Mouse (Mus musculus) forebrain, embryonic 13.5 days (tissue): ENCODE measurements at regions not wholly inside any gene's neighbourhood (a gene's known extent, or its start where the extent isn't known, plus 50 kb on each side); places are given as distances from the start of the nearest gene placed in this dataset.

Source experiments
- ATAC-seq: fragments of 200-750 bp; cut with Nextera tagmentation; 2 replicates; pipeline ENCODE4 v1.8.0; 2017
- H3K27ac ChIP-seq: fragments of 300-500 bp; sonication (generic); 2 replicates; pipeline ENCODE4 v1.5.1; 2015; ENCODE audit warnings: inconsistent platforms, mild to moderate bottlenecking, moderate library complexity
- H3K27me3 ChIP-seq: fragments of 300-500 bp; sonication (generic); 2 replicates; pipeline ENCODE4 v1.6.1; 2015; ENCODE audit warnings: mild to moderate bottlenecking, inconsistent platforms
- H3K36me3 ChIP-seq: fragments of 300-500 bp; sonication (generic); 2 replicates; pipeline ENCODE4 v1.6.1; 2015; ENCODE audit warnings: mild to moderate bottlenecking, inconsistent platforms; ENCODE audit not compliant: poor library complexity, severe bottlenecking
- H3K4me1 ChIP-seq: fragments of 300-500 bp; sonication (generic); 2 replicates; pipeline ENCODE4 v1.6.1; 2015; ENCODE audit warnings: inconsistent platforms
- H3K4me2 ChIP-seq: fragments of 300-500 bp; sonication (generic); 2 replicates; pipeline ENCODE4 v1.6.1; 2015; ENCODE audit warnings: inconsistent platforms, mild to moderate bottlenecking, moderate library complexity
- H3K4me3 ChIP-seq: fragments of 300-500 bp; sonication (generic); 2 replicates; pipeline ENCODE4 v1.5.1; 2015; ENCODE audit warnings: mild to moderate bottlenecking, inconsistent platforms
- H3K9ac ChIP-seq: fragments of 300-500 bp; sonication (generic); 2 replicates; pipeline ENCODE4 v1.6.1; 2015; ENCODE audit warnings: mild to moderate bottlenecking, inconsistent platforms
- H3K9me3 ChIP-seq: fragments of 300-500 bp; sonication (generic); replicated peaks from 2 replicates; pipeline ENCODE4 v1.6.1; 2016; ENCODE audit warnings: inconsistent platforms
- WGBS: fragments of 180-500 bp; shearing (Covaris S2); methylation state at CpG from one replicate; pipeline ENCODE4 v1.1.7; 2015; 5-methylcytosine and 5-hydroxymethylcytosine counted together

GRCm38 (mm10) chr6:143412721-143413120 lies 245.7 kb downstream of the Etnk1 start:
- no peaks in the 10 kb centered on the region for H3K36me3 ChIP-seq
- H3K4me2 ChIP-seq, result no peak overlapping the region
- no peak overlapping the region for H3K4me3 ChIP-seq
- no peak overlapping the region for H3K27ac ChIP-seq
- no peaks in the 10 kb centered on the region for H3K27me3 ChIP-seq
- no peaks in the 10 kb centered on the region for H3K4me1 ChIP-seq
- peaks cover 3% of the 10 kb centered on the region; the same call in 1 of the 2 replicates for H3K9me3 ChIP-seq
- 97% methylated on average over 6 of the region's 6 CpGs for WGBS
- no peak for ATAC-seq
- no peak overlapping the region for H3K9ac ChIP-seq

GRCm38 (mm10) chr6:143414590-143415382 lies 247.8 kb downstream of the Etnk1 start:
- H3K36me3 ChIP-seq, result no peaks in the 10 kb centered on the region
- no peak overlapping the region for H3K4me2 ChIP-seq
- no peak overlapping the region for H3K9ac ChIP-seq
- peak overlapping the region; percentile 14; the same call in 1 of the 2 replicates for H3K27ac ChIP-seq
- WGBS, result 88% methylated on average over 27 of the region's 27 CpGs
- H3K27me3 ChIP-seq, result no peaks in the 10 kb centered on the region
- H3K4me1 ChIP-seq, result no peaks in the 10 kb centered on the region
- no peak overlapping the region for H3K4me3 ChIP-seq
- H3K9me3 ChIP-seq, result peaks cover 3% of the 10 kb centered on the region; the same call in 1 of the 2 replicates
- ATAC-seq, result peak; percentile 51; the same call in 1 of the 2 replicates

- no peaks in the 10 kb centered on the region for H3K27me3 ChIP-seq
- no peak for ATAC-seq
- peaks cover 3% of the 10 kb centered on the region; the same call in 1 of the 2 replicates for H3K9me3 ChIP-seq
- H3K36me3 ChIP-seq, result no peaks in the 10 kb centered on the region
- no peak overlapping the region for H3K4me2 ChIP-seq
- H3K4me1 ChIP-seq, result no peaks in the 10 kb centered on the region
- H3K4me3 ChIP-seq, result no peak overlapping the region
- no peak overlapping the region for H3K9ac ChIP-seq
- WGBS, result 89% methylated on average over 12 of the region's 12 CpGs
- H3K27ac ChIP-seq, result peak overlapping the region; percentile 10; the same call in 1 of the 2 replicates
These were observed 248.4 kb downstream of the Etnk1 start for GRCm38 (mm10) chr6:143415383-143415778.

- no peak overlapping the region for H3K27ac ChIP-seq
- no peak overlapping the region for H3K4me2 ChIP-seq
- no peaks in the 10 kb centered on the region for H3K36me3 ChIP-seq
- ATAC-seq, result no peak
- H3K9me3 ChIP-seq, result peaks cover 3% of the 10 kb centered on the region; the same call in 1 of the 2 replicates
- no peaks in the 10 kb centered on the region for H3K4me1 ChIP-seq
- no peak overlapping the region for H3K4me3 ChIP-seq
- no peaks in the 10 kb centered on the region for H3K27me3 ChIP-seq
- 88% methylated on average over 7 of the region's 7 CpGs for WGBS
- H3K9ac ChIP-seq, result no peak overlapping the region
These were observed 252.9 kb downstream of the Etnk1 start for GRCm38 (mm10) chr6:143419872-143420271.

GRCm38 (mm10) chr6:143423026-143423425 lies 256.0 kb downstream of the Etnk1 start:
- WGBS, result 93% methylated on average over 14 of the region's 14 CpGs
- Histone ChIP-seq H3K36me3 (no peaks in the 10 kb centered on the region), H3K4me1 (no peaks in the 10 kb centered on the region), H3K4me2 (no peak overlapping the region), H3K27me3 (no peaks in the 10 kb centered on the region), H3K4me3 (no peak overlapping the region), H3K9ac (no peak overlapping the region), H3K9me3 (no peaks in the 10 kb centered on the region), H3K27ac (no peak overlapping the region)
- no peak for ATAC-seq

DNA sequence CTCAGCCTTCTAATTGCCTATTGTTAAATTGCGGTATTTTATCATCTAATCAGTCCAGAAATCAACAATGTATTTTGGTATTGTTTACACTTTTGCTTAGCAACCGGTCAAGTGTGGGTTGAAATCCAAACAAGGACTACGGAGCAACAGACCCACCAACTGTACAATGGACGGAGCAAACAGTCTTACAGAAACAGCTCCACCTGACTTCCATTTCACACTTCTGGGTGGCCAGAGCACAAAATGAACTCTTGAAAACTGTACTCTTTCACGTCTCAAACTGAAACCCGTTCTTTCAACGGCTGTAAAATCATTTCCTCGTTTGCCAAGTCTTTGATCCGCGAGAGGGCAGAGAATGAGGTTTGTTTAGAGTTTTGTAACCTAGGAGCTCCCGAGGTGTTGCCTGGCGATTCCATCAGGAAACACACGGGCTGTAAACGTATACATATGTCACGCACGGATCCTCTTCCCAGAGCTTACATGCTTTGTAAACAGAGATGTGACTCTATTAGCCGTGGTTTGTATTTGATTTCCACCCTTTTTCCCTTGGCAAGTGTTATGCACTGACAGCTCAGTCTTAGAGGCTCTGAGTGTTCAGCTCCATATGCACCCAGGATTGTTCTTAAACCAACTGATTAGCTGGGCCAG lies 258.3 kb downstream of the Etnk1 start:
- H3K4me1 ChIP-seq, result no peaks in the 10 kb centered on the region
- no peak overlapping the region for H3K4me3 ChIP-seq
- H3K36me3 ChIP-seq, result no peaks in the 10 kb centered on the region
- H3K9ac ChIP-seq, result no peak overlapping the region
- H3K9me3 ChIP-seq, result no peaks in the 10 kb centered on the region
- H3K27ac ChIP-seq, result no peak overlapping the region
- ATAC-seq, result no peak
- H3K4me2 ChIP-seq, result no peak overlapping the region
- H3K27me3 ChIP-seq, result no peaks in the 10 kb centered on the region
- WGBS, result 71% methylated on average over 17 of the region's 17 CpGs

- Histone ChIP-seq H3K4me3 (no peak overlapping the region), H3K4me2 (no peak overlapping the region), H3K27ac (no peak overlapping the region), H3K27me3 (no peaks in the 10 kb centered on the region), H3K36me3 (no peaks in the 10 kb centered on the region), H3K9ac (no peak overlapping the region), H3K4me1 (peaks cover 3% of the 10 kb centered on the region; the same call in 1 of the 2 replicates), H3K9me3 (no peaks in the 10 kb centered on the region)
- WGBS, result 92% methylated on average over 13 of the region's 13 CpGs
- no peak for ATAC-seq
These were observed 265.0 kb downstream of the Etnk1 start for GRCm38 (mm10) chr6:143431896-143432450.

DNA sequence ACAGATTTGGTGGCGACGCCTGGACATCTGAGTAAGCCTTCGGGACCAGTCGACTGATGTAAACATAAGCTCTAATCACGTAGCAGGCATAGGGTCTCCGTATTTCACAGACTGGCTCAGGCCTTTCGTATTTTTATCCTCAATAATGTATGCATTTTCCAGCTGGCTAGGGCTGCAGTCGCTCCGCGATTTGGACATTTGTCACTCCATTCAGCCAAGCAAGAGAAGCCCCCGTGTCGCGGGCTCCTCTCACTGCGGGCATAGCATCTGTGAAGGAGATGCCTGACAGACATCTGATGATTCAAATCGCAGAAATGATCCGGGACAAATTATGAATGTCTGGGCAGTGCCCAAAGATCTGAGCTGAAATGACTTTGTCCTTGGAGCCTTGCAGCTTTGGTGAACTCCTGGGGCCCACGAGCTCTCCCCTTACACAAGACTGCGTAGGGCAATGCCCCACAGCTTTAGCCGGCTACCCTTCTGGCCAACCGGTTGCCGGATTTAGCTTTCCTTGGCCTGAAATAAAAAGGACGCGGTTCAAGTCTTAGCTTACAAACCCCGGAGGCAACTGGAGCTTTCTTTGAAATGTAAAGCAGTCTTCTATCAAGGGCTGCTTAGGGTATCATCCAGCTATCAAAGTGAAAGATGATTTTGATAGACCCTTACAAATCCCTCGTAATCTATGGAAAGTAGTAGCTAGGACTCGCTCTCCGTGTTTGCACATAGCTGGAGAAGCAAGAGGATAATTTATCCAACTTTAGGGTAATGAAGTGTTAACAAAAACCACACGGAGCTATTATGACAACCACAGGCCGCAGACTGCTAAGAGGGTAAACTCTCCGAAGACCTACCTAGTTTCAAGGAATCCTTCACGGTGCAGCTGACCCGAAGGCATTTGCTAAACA lies 270.6 kb downstream of the Etnk1 start:
- Histone ChIP-seq H3K4me3 (no peak overlapping the region), H3K4me2 (peak overlapping the region; percentile 34), H3K9ac (no peak overlapping the region), H3K9me3 (no peaks in the 10 kb centered on the region), H3K36me3 (no peaks in the 10 kb centered on the region), H3K27me3 (no peaks in the 10 kb centered on the region), H3K27ac (peak overlapping the region; percentile 48), H3K4me1 (peaks cover 23% of the 10 kb centered on the region)
- 54% methylated on average over 32 of the region's 32 CpGs for WGBS
- ATAC-seq, result peak; percentile 52; the same call in 1 of the 2 replicates

GRCm38 (mm10) chr6:143438272-143438591 lies 271.2 kb downstream of the Etnk1 start:
- no peak overlapping the region for H3K4me3 ChIP-seq
- H3K4me2 ChIP-seq, result no peak overlapping the region
- H3K9me3 ChIP-seq, result no peaks in the 10 kb centered on the region
- H3K27ac ChIP-seq, result no peak overlapping the region
- no peak overlapping the region for H3K9ac ChIP-seq
- ATAC-seq, result peak; percentile 58; the same call in 1 of the 2 replicates
- no peaks in the 10 kb centered on the region for H3K27me3 ChIP-seq
- peaks cover 23% of the 10 kb centered on the region for H3K4me1 ChIP-seq
- H3K36me3 ChIP-seq, result no peaks in the 10 kb centered on the region
- WGBS, result 51% methylated on average over 5 of the region's 5 CpGs

DNA sequence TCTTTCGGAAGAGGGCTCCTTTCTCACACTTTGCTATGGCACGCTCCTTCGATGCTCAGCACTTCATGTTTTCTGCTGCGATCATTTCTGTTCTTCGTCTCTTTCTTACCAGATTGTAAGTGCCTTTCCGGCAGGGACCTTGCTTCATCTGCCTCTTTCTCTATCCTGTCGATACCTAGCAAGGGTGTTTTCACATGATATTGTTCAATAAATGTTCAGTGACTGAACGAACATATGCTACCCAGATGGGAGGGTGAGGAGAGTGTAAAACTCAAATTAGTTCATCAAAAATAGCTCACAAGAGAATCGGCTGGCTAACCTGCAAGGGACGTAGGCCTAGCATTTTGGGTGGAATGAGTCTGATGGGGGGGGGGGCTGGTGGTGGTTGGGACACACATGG lies 272.5 kb downstream of the Etnk1 start:
- Histone ChIP-seq H3K9me3 (no peaks in the 10 kb centered on the region), H3K27me3 (no peaks in the 10 kb centered on the region), H3K4me3 (no peak overlapping the region), H3K27ac (peak overlapping the region; percentile 11; the same call in 1 of the 2 replicates), H3K4me2 (no peak overlapping the region), H3K9ac (no peak overlapping the region), H3K4me1 (peaks cover 23% of the 10 kb centered on the region), H3K36me3 (no peaks in the 10 kb centered on the region)
- peak; percentile 31; the same call in 1 of the 2 replicates for ATAC-seq
- 86% methylated on average over 10 of the region's 10 CpGs for WGBS

DNA sequence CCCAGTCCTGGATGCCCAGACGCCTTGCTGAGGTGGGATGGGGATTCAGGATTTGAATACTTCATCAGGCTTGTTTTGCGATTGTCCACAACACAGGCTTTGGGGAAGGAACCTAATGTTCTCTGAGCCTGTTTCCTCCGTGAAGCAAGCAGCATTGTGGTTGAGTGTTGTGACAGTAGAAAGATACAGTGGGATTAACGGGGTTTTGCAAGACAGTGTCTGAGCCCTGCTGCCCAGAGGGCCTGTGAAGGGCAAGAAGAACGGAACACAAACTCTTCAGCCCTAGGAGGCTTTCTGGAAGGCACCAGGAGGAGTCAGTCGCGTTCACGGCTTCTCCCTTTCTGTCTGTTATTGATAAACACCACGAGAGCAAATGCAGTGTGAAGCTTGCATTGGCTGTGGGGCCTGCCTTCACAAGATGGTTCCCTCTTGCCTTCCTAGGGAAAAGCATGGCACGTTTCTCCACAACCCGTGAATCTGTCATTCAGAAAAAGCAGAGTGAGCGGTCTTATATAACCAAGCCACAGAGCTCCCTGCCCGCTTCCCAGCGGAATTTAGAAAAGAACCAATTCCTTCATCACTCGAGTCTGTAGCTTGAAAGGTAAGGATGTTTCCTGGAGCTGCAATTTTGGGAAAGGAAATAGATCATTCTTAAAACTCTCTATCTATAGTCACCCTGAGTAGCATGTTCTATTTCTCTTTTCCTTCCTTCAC lies 273.4 kb downstream of the Etnk1 start:
- ATAC-seq, result no peak
- 81% methylated on average over 15 of the region's 15 CpGs for WGBS

More for the DNA sequence above, 273.4 kb downstream of the Etnk1 start:
- Histone ChIP-seq H3K27me3 (no peaks in the 10 kb centered on the region), H3K4me2 (no peak overlapping the region), H3K4me1 (peaks cover 23% of the 10 kb centered on the region), H3K9me3 (no peaks in the 10 kb centered on the region), H3K36me3 (no peaks in the 10 kb centered on the region), H3K27ac (no peak overlapping the region), H3K4me3 (no peak overlapping the region), H3K9ac (no peak overlapping the region)
